14 mouse cellular contexts compared by ENCODE assay signal in genomic region chr11:34836272-34836671, GRCm38 (mm10). TPM values are rescaled to one million over a fixed set of nuclear protein-coding genes. Genes with fewer than 3 reads are reported as not detected.
A peak's percentile ranks its signal among the peaks of the same experiment; 100 is the strongest.
DNase-seq lines count a peak whose midpoint lies in the region; ATAC-seq and TF ChIP-seq lines count a peak whose summit lies in the region.
"Had no signal": no experiment of that assay in that cellular context is flagged by ENCODE, and none has a peak within 500 bp of the region (broad histone marks: within the 10 kb centered on the region; RNA-seq: fewer than 3 reads in every experiment).

No protein-coding gene starts in this region.

- peak; percentile 26 for DNase-seq in hindbrain, embryonic 11.5 days (ENCODE audit: low spot score)
- DNase-seq in midbrain, postnatal 0 days (ENCODE audit: low spot score) = peak; percentile 29
- DNase-seq in midbrain, embryonic 10.5 days (ENCODE audit: low spot score) = no peak
- peak; percentile 18 for DNase-seq in R1 (ENCODE audit: low read depth, low spot score)
- DNase-seq: cerebellum, postnatal 14 days; gastrocnemius, postnatal 25 days; heart, postnatal 14 days; kidney, adult 11 months; layer of hippocampus, adult 9-11 months had no signal

- no peaks in the 10 kb centered on the region for H3K9me3 ChIP-seq in hindbrain, embryonic 11.5 days (ENCODE audit: control insufficient read depth, low read length)
- no peaks in the 10 kb centered on the region for H3K9me3 ChIP-seq in hindbrain, embryonic 16.5 days (ENCODE audit: control insufficient read depth, low read length)
- no peaks in the 10 kb centered on the region for H3K9me3 ChIP-seq in midbrain, postnatal 0 days (ENCODE audit: low read length)
- H3K9me3 ChIP-seq in midbrain, embryonic 10.5 days (replicated peaks) = no peaks in the 10 kb centered on the region
- H3K9me3 ChIP-seq in neural tube, embryonic 15.5 days (replicated peaks) = no peaks in the 10 kb centered on the region
- no peaks in the 10 kb centered on the region for H3K9me3 ChIP-seq in kidney, embryonic 15.5 days (replicated peaks)
- H3K9me3 ChIP-seq: limb, embryonic 15.5 days had no signal

- no peak overlapping the region for H3K9ac ChIP-seq in hindbrain, embryonic 11.5 days (ENCODE audit: low read depth, low read length)
- no peak overlapping the region for H3K9ac ChIP-seq in hindbrain, embryonic 16.5 days (ENCODE audit: low read depth, low read length)
- H3K9ac ChIP-seq in midbrain, postnatal 0 days (replicated peaks; ENCODE audit: low read length, poor library complexity, severe bottlenecking) = no peak overlapping the region
- no peak overlapping the region for H3K9ac ChIP-seq in neural tube, embryonic 15.5 days (replicated peaks)
- H3K9ac ChIP-seq in kidney, embryonic 15.5 days = no peak overlapping the region
- H3K9ac ChIP-seq: limb, embryonic 15.5 days had no signal

- ATAC-seq in hindbrain, embryonic 11.5 days (ENCODE audit: low FRiP score) = no peak
- no peak for ATAC-seq in hindbrain, embryonic 16.5 days
- no peak for ATAC-seq in midbrain, postnatal 0 days (ENCODE audit: low FRiP score)
- ATAC-seq in neural tube, embryonic 15.5 days (ENCODE audit: low FRiP score) = no peak
- ATAC-seq in kidney, embryonic 15.5 days (replicated peaks; ENCODE audit: low FRiP score) = no peak

- H3K4me2 ChIP-seq in hindbrain, embryonic 11.5 days (replicated peaks; ENCODE audit: low read depth, low read length) = no peak overlapping the region
- H3K4me2 ChIP-seq in hindbrain, embryonic 16.5 days (ENCODE audit: low read length) = no peak overlapping the region
- no peak overlapping the region for H3K4me2 ChIP-seq in midbrain, postnatal 0 days (ENCODE audit: low read depth, low read length, poor library complexity, severe bottlenecking)
- no peak overlapping the region for H3K4me2 ChIP-seq in neural tube, embryonic 15.5 days
- no peak overlapping the region for H3K4me2 ChIP-seq in kidney, embryonic 15.5 days
- H3K4me2 ChIP-seq: limb, embryonic 15.5 days had no signal

- H3K36me3 ChIP-seq in hindbrain, embryonic 11.5 days (ENCODE audit: control insufficient read depth, insufficient read depth, low read length) = no peaks in the 10 kb centered on the region
- no peaks in the 10 kb centered on the region for H3K36me3 ChIP-seq in hindbrain, embryonic 16.5 days (ENCODE audit: control insufficient read depth, insufficient read depth, low read length)
- no peaks in the 10 kb centered on the region for H3K36me3 ChIP-seq in midbrain, postnatal 0 days (ENCODE audit: insufficient read depth, low read length)
- H3K36me3 ChIP-seq in midbrain, embryonic 10.5 days = no peaks in the 10 kb centered on the region
- H3K36me3 ChIP-seq in neural tube, embryonic 15.5 days = no peaks in the 10 kb centered on the region
- no peaks in the 10 kb centered on the region for H3K36me3 ChIP-seq in kidney, embryonic 15.5 days
- H3K36me3 ChIP-seq: limb, embryonic 15.5 days had no signal

- no peak overlapping the region for H3K4me3 ChIP-seq in hindbrain, embryonic 11.5 days (ENCODE audit: low read depth, low read length)
- H3K4me3 ChIP-seq in hindbrain, embryonic 16.5 days (ENCODE audit: low read length) = no peak overlapping the region
- no peak overlapping the region for H3K4me3 ChIP-seq in midbrain, postnatal 0 days (ENCODE audit: low read depth, low read length)
- H3K4me3 ChIP-seq in midbrain, embryonic 10.5 days = no peak overlapping the region
- H3K4me3 ChIP-seq in neural tube, embryonic 15.5 days (replicated peaks) = no peak overlapping the region
- H3K4me3 ChIP-seq in kidney, embryonic 15.5 days (replicated peaks) = no peak overlapping the region
- H3K4me3 ChIP-seq: limb, embryonic 15.5 days had no signal

- TF ChIP-seq CTCF in midbrain, postnatal 0 days (IDR thresholded peaks at IDR 0.05) = peak; percentile 64

- no peaks in the 10 kb centered on the region for H3K27me3 ChIP-seq in hindbrain, embryonic 11.5 days (ENCODE audit: control insufficient read depth, insufficient read depth, low read length)
- H3K27me3 ChIP-seq in hindbrain, embryonic 16.5 days (replicated peaks; ENCODE audit: control insufficient read depth, insufficient read depth, low read length) = no peaks in the 10 kb centered on the region
- H3K27me3 ChIP-seq in midbrain, postnatal 0 days (ENCODE audit: insufficient read depth, low read length) = no peaks in the 10 kb centered on the region
- peaks cover 7% of the 10 kb centered on the region for H3K27me3 ChIP-seq in midbrain, embryonic 10.5 days (ENCODE audit: low read depth, poor library complexity, severe bottlenecking)
- no peaks in the 10 kb centered on the region for H3K27me3 ChIP-seq in neural tube, embryonic 15.5 days (replicated peaks)
- no peaks in the 10 kb centered on the region for H3K27me3 ChIP-seq in kidney, embryonic 15.5 days
- H3K27me3 ChIP-seq: limb, embryonic 15.5 days had no signal

- no peak overlapping the region for H3K27ac ChIP-seq in hindbrain, embryonic 11.5 days (ENCODE audit: low read depth, low read length)
- H3K27ac ChIP-seq in hindbrain, embryonic 16.5 days (ENCODE audit: low read depth, low read length) = no peak overlapping the region
- H3K27ac ChIP-seq in midbrain, postnatal 0 days (ENCODE audit: low read depth, low read length) = no peak overlapping the region
- no peak overlapping the region for H3K27ac ChIP-seq in midbrain, embryonic 10.5 days (replicated peaks)
- no peak overlapping the region for H3K27ac ChIP-seq in neural tube, embryonic 15.5 days (replicated peaks)
- no peak overlapping the region for H3K27ac ChIP-seq in kidney, embryonic 15.5 days
- H3K27ac ChIP-seq: limb, embryonic 15.5 days; macrophage had no signal

- WGBS in hindbrain, embryonic 11.5 days = 59% methylated on average over 2 of the region's 2 CpGs
- 58% methylated on average over 2 of the region's 2 CpGs for WGBS in hindbrain, embryonic 16.5 days
- 48% methylated on average over 2 of the region's 2 CpGs for WGBS in midbrain, postnatal 0 days
- WGBS in midbrain, embryonic 10.5 days = 49% methylated on average over 2 of the region's 2 CpGs
- WGBS in neural tube, embryonic 15.5 days = 50% methylated on average over 2 of the region's 2 CpGs
- 48% methylated on average over 2 of the region's 2 CpGs for WGBS in kidney, embryonic 15.5 days

- H3K4me1 ChIP-seq in hindbrain, embryonic 11.5 days (replicated peaks; ENCODE audit: control insufficient read depth, insufficient read depth, low read length) = no peaks in the 10 kb centered on the region
- H3K4me1 ChIP-seq in hindbrain, embryonic 16.5 days (ENCODE audit: control insufficient read depth, insufficient read depth, low read depth, low read length) = peaks cover 11% of the 10 kb centered on the region
- peaks cover 3% of the 10 kb centered on the region; the same call in 1 of the 2 replicates for H3K4me1 ChIP-seq in midbrain, postnatal 0 days (ENCODE audit: insufficient read depth, low read length)
- H3K4me1 ChIP-seq in midbrain, embryonic 10.5 days = peaks cover 20% of the 10 kb centered on the region
- peaks cover 18% of the 10 kb centered on the region for H3K4me1 ChIP-seq in neural tube, embryonic 15.5 days
- H3K4me1 ChIP-seq in kidney, embryonic 15.5 days = peaks cover 15% of the 10 kb centered on the region

RNA-seq across cellular contexts. Expression of gene Spdl1, which starts 2.8 kb away (rescaled TPM):
- polyA plus RNA-seq in hindbrain, embryonic 11.5 days (2014; fragmentation: Nextera tagmentation; extraction: Ambion mirVana) = 27.7 and 28.5 TPM in 2 replicates
- 3.4 and 4.9 TPM in 2 replicates for polyA plus RNA-seq in hindbrain, embryonic 16.5 days (2015; fragmentation: Nextera tagmentation; extraction: Ambion mirVana)
- total RNA-seq in midbrain, postnatal 0 days (2014; rRNA removed) = 0.93 and 1.7 TPM in 2 replicates
- 0.77 and 1.1 TPM in 2 replicates for polyA plus RNA-seq in midbrain, postnatal 0 days (2015; fragmentation: Nextera tagmentation; extraction: Ambion mirVana)
- polyA plus RNA-seq in midbrain, embryonic 10.5 days (2016; fragmentation: Nextera tagmentation; extraction: Ambion mirVana) = 30.7 and 32.5 TPM in 2 replicates
- 2.3 and 7.0 TPM in 2 replicates for polyA plus RNA-seq in neural tube, embryonic 15.5 days (2015; fragmentation: Nextera tagmentation; extraction: Ambion mirVana)
- polyA plus RNA-seq in kidney, embryonic 15.5 days (2015; fragmentation: Nextera tagmentation; extraction: Ambion mirVana) = 21.2 and 25.0 TPM in 2 replicates

RNA-seq across cellular contexts. Expression of gene Dock2, which starts 52.6 kb away (rescaled TPM):
- 0.77 and 0.80 TPM in 2 replicates for polyA plus RNA-seq in hindbrain, embryonic 11.5 days (2014; fragmentation: Nextera tagmentation; extraction: Ambion mirVana)
- 0.55 and 0.64 TPM in 2 replicates for polyA plus RNA-seq in hindbrain, embryonic 16.5 days (2015; fragmentation: Nextera tagmentation; extraction: Ambion mirVana)
- total RNA-seq in midbrain, postnatal 0 days (2014; rRNA removed) = 1.6 and 1.7 TPM in 2 replicates
- 0.48 and 0.57 TPM in 2 replicates for polyA plus RNA-seq in midbrain, postnatal 0 days (2015; fragmentation: Nextera tagmentation; extraction: Ambion mirVana)
- polyA plus RNA-seq in midbrain, embryonic 10.5 days (2016; fragmentation: Nextera tagmentation; extraction: Ambion mirVana) = 0.69 and 0.72 TPM in 2 replicates
- polyA plus RNA-seq in neural tube, embryonic 15.5 days (2015; fragmentation: Nextera tagmentation; extraction: Ambion mirVana) = 1.0 and 4.3 TPM in 2 replicates
- 1.0 and 1.1 TPM in 2 replicates for polyA plus RNA-seq in kidney, embryonic 15.5 days (2015; fragmentation: Nextera tagmentation; extraction: Ambion mirVana)
